Mouse (Mus musculus) hindbrain, postnatal 0 days (tissue): ENCODE measurements around the gene Rasal1. TPM values are rescaled to one million over a fixed set of nuclear protein-coding genes. Genes with fewer than 3 reads are reported as not detected.
A peak's percentile ranks its signal among the peaks of the same experiment; 100 is the strongest.

ENCODE experiments used
- ATAC-seq: fragments of 200-750 bp; cut with Nextera tagmentation; 2 replicates; pipeline ENCODE4 v1.8.0; 2017; ENCODE audit warnings: mild to moderate bottlenecking, moderate TSS enrichment, moderate library complexity
- DNase-seq: peaks from one replicate; pipeline ENCODE4 v3.0.0-alpha.2; 2015; ENCODE audit warnings: low spot score
- H3K27ac ChIP-seq: fragments of 300-500 bp; sonication (generic); 2 replicates; pipeline ENCODE4 v1.5.1; 2014; ENCODE audit warnings: mild to moderate bottlenecking
- H3K27me3 ChIP-seq: fragments of 300-500 bp; sonication (generic); 2 replicates; pipeline ENCODE4 v1.6.1; 2014; ENCODE audit warnings: low read length, mixed read lengths; ENCODE audit not compliant: insufficient read depth
- H3K36me3 ChIP-seq: fragments of 300-500 bp; sonication (generic); 2 replicates; pipeline ENCODE4 v1.6.1; 2014; ENCODE audit warnings: low read length, mixed read lengths; ENCODE audit not compliant: insufficient read depth
- H3K4me1 ChIP-seq: fragments of 300-500 bp; sonication (generic); 2 replicates; pipeline ENCODE4 v1.6.1; 2014; ENCODE audit warnings: antibody characterized with exemption, low read length, mixed read lengths; ENCODE audit not compliant: insufficient read depth
- H3K4me2 ChIP-seq: fragments of 300-500 bp; sonication (generic); 2 replicates; pipeline ENCODE4 v1.6.1; 2014; ENCODE audit warnings: low read depth, mild to moderate bottlenecking, low read length, moderate library complexity, mixed read lengths
- H3K4me3 ChIP-seq: fragments of 300-500 bp; sonication (generic); 2 replicates; pipeline ENCODE4 v1.5.1; 2014; ENCODE audit warnings: low read length
- H3K9ac ChIP-seq: fragments of 300-500 bp; sonication (generic); replicated peaks from 2 replicates; pipeline ENCODE4 v1.6.1; 2014; ENCODE audit warnings: mild to moderate bottlenecking, low read length, moderate library complexity, mixed read lengths
- H3K9me3 ChIP-seq: fragments of 300-500 bp; sonication (generic); 2 replicates; pipeline ENCODE4 v1.6.1; 2016; ENCODE audit warnings: low read length, mixed read lengths
- CTCF ChIP-seq: IDR thresholded peaks from 2 replicates; pipeline ENCODE4 v1.5.1; 2016; ENCODE audit warnings: antibody characterized with exemption, control low read depth, low read depth
- WGBS: fragments of 180-500 bp; shearing (Covaris S2); extraction: QIAGEN DNeasy Blood & Tissue Kit; methylation state at CpG from one replicate; pipeline ENCODE4 v1.1.7; 2014; 5-methylcytosine and 5-hydroxymethylcytosine counted together
- polyA plus RNA-seq: library from polyadenylated mRNA; unstranded; fragments of >200 nt; fragmentation: Nextera tagmentation; extraction: Ambion mirVana; gene quantifications from 2 replicates; pipeline ENCODE4 v1.2.1, GENCODE M21; 2015
- total RNA-seq: library from RNA; depleted of rRNA; stranded (reverse); fragments of >200 nt; gene quantifications from 2 replicates; pipeline ENCODE4 v1.2.3, GENCODE M21; 2014

The Rasal1 gene
- total and polyA plus RNA-seq, 2 experiments from 2014 or later: 4.7 to 8.2 TPM

DNA sequence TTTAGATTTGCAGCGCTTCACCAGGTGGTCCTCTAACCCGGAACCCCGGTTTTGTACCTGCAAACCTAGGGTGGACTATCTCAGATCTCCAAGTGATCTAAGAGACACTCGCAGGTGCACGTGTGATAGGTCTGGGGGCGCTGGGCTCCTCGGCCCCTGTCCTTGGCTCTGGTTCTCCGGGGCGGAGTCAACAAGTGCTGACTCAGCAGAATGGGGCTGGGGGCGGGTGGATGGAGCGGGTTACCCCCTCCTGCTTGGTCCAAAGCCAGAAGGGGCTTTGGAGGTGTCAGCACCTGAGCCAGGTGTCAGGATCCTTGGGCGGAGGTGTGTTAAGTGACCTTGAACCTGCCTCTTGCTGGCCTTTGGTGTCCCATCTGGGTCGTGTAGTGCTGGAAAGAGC is 1.3 kb downstream of the Rasal1 start:
- no peaks in the 10 kb centered on the region for H3K36me3 ChIP-seq
- H3K4me3 ChIP-seq: no peak overlapping the region
- no peak overlapping the region for H3K9ac ChIP-seq
- 32% methylated on average over 13 of the region's 13 CpGs for WGBS
- ATAC-seq (no peak), DNase-seq (no peak)
- peaks cover 16% of the 10 kb centered on the region for H3K27me3 ChIP-seq
- H3K4me2 ChIP-seq: peak overlapping the region; percentile 48; the same call in 1 of the 2 replicates
- no peak overlapping the region for H3K27ac ChIP-seq
- no peaks in the 10 kb centered on the region; the same call in 1 of the 2 replicates for H3K4me1 ChIP-seq
- TF ChIP-seq CTCF: no peak
- no peaks in the 10 kb centered on the region for H3K9me3 ChIP-seq

DNA sequence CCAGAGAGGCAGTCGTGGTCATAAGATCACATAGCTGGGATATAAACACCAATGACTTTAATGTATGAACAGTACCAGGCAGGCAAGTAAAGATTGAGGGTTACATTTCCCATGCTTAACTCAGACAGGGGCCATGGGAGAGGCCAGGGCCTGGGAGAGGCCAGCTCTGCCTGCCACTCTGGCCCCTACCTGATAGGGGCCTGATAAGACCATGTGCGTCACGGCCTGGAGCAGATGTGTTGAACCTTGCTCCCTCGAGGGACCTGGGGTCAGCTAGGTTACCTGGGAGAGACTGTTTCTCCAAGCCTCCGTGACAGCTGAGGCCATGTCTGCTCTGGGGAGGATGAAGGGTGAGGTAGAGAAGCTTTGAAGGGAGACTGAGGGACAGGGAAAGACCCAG is 2.6 kb downstream of the Rasal1 start:
- 85% methylated on average over 5 of the region's 5 CpGs for WGBS
- peaks cover 16% of the 10 kb centered on the region for H3K27me3 ChIP-seq

DNA sequence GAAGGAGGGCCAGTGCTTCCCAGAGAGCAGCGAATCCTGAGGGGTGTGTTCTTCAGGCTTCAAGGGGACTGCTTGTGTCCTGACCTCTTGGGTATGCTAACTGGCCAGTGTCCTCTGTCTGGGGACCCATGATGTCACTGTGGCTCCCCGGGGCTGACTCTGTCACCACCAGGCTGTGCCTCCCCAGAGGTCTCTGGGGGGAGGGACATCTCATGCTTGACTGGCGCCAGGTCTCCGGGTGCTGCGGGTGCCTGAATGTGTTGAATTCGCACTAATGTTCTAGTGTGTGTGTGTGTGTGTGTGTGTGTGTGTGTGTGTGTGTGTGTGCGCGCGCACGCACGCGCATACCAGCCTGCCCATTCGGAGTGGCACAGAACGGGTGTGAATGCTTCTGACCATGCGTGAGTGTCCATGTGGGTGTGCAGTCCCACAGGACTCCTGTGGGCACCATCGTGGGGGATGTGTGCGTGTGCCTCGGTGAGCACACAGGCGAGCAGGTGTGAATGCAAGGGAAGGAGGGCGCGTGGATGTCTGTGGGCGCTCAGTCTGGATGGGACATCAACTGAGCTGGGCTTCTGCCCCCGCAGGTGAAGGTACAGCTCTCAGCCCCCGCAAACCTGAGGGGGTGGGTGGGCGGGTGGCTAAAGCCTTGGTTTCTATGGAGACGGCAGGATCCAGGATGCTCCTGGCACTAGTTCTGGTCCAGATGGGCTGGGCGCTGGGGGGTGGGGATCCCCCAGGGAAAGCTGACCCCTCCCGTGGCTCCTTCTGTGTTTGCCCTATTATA is 4.5 kb downstream of the Rasal1 start:
- H3K4me1 ChIP-seq: no peaks in the 10 kb centered on the region; the same call in 1 of the 2 replicates
- 75% methylated on average over 28 of the region's 28 CpGs for WGBS
- ATAC-seq (no peak), DNase-seq (no peak)
- H3K4me3 ChIP-seq: no peak overlapping the region
- TF ChIP-seq CTCF: no peak
- H3K9ac ChIP-seq: no peak overlapping the region
- no peak overlapping the region for H3K27ac ChIP-seq
- H3K9me3 ChIP-seq: no peaks in the 10 kb centered on the region
- no peaks in the 10 kb centered on the region for H3K36me3 ChIP-seq
- no peak overlapping the region for H3K4me2 ChIP-seq
- H3K27me3 ChIP-seq: peaks cover 16% of the 10 kb centered on the region

More for the DNA sequence above, 2.6 kb downstream of the Rasal1 start:
- Histone ChIP-seq H3K4me1 (no peaks in the 10 kb centered on the region; the same call in 1 of the 2 replicates), H3K9me3 (no peaks in the 10 kb centered on the region), H3K9ac (no peak overlapping the region), H3K4me2 (no peak overlapping the region), H3K36me3 (no peaks in the 10 kb centered on the region), H3K27ac (no peak overlapping the region), H3K4me3 (no peak overlapping the region)
- no peak for ATAC-seq
- no peak for TF ChIP-seq CTCF
- DNase-seq: no peak

DNA sequence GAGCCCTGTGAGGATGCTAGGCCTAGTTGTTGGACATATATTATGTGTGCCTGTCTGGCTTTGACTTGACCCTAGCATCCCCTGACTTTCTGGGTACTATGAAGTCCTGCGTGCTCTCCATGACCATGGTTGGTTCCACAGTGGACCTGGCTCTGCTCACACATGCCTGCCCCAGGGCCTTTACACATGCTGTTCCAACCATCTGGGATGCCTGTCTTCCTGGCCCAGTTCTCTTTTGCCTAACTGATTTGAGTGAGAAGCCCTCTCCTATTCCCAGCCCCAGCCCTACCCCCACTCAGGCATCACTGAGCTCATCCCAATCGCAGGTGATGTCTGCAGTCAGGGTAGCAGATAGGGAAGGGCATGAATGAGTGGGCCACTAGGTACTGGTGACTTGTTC is 5.3 kb downstream of the Rasal1 start:
- H3K27ac ChIP-seq: no peak overlapping the region
- DNase-seq (no peak), ATAC-seq (no peak)

DNA sequence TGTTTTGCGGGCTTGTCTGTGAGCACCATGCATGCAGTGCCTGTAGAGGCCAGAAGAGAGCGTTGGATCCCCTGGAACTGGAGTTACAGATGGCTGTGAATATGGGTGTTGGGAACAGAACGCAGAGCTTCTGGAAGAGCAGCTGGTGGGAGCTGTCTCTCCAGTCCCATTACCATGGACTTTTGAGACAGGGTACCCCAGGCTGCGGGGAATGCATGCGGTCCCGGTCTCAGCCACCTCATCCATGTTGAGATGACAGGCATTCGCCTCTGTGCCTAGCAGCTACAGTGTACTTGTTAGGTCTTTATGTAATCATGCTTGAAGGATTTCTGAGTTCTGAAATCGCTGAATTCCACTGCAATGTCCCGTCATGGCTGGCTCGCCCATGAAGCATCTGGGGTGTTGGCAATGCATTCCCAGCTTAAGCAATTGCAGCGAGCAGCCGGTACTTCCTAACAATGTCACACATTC is 7.7 kb downstream of the Rasal1 start:
- H3K4me1 ChIP-seq: no peaks in the 10 kb centered on the region
- no peaks in the 10 kb centered on the region for H3K36me3 ChIP-seq
- H3K27ac ChIP-seq: no peak overlapping the region
- 80% methylated on average over 12 of the region's 12 CpGs for WGBS
- peak; percentile 25; the same call in 1 of the 2 replicates for TF ChIP-seq CTCF
- H3K4me3 ChIP-seq: no peak overlapping the region
- no peak overlapping the region for H3K4me2 ChIP-seq
- H3K9me3 ChIP-seq: no peaks in the 10 kb centered on the region
- DNase-seq: no peak
- no peak for ATAC-seq
- no peak overlapping the region for H3K9ac ChIP-seq
- H3K27me3 ChIP-seq: no peaks in the 10 kb centered on the region

More for the DNA sequence above, 5.3 kb downstream of the Rasal1 start:
- H3K36me3 ChIP-seq: no peaks in the 10 kb centered on the region
- no peaks in the 10 kb centered on the region; the same call in 1 of the 2 replicates for H3K4me1 ChIP-seq
- H3K4me3 ChIP-seq: no peak overlapping the region
- WGBS: 88% methylated on average over 2 of the region's 2 CpGs
- H3K9ac ChIP-seq: no peak overlapping the region
- no peaks in the 10 kb centered on the region for H3K9me3 ChIP-seq
- peaks cover 14% of the 10 kb centered on the region for H3K27me3 ChIP-seq
- no peak for TF ChIP-seq CTCF
- no peak overlapping the region for H3K4me2 ChIP-seq

DNA sequence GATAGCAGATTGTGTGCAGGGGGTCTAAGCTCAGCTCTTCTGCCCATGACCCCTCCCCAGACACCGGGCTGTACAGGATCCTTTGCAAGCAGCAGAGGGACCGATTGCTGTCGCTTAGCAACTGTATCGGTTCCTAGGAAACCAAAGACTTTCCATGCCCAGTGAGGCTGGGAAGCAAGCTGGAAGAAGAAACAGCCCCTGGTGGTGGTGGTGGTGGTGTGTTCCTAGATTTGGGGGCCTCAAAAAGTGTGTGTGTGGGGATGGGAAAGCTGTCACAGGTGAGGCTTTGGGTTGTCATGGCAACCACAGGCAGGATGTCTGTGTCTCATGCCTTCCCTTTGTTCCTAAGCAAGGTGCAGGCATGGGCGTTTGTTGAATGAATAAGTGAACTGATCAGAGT is 12.2 kb downstream of the Rasal1 start:
- Histone ChIP-seq H3K27ac (peak overlapping the region; percentile 70), H3K4me2 (no peak overlapping the region), H3K27me3 (no peaks in the 10 kb centered on the region), H3K9ac (no peak overlapping the region; the same call in 1 of the 2 replicates), H3K4me3 (no peak overlapping the region), H3K4me1 (no peaks in the 10 kb centered on the region), H3K36me3 (no peaks in the 10 kb centered on the region), H3K9me3 (no peaks in the 10 kb centered on the region)
- 15% methylated on average over 5 of the region's 5 CpGs for WGBS
- DNase-seq (peak; percentile 83), ATAC-seq (peak; percentile 81)
- TF ChIP-seq CTCF: peak; percentile 65

DNA sequence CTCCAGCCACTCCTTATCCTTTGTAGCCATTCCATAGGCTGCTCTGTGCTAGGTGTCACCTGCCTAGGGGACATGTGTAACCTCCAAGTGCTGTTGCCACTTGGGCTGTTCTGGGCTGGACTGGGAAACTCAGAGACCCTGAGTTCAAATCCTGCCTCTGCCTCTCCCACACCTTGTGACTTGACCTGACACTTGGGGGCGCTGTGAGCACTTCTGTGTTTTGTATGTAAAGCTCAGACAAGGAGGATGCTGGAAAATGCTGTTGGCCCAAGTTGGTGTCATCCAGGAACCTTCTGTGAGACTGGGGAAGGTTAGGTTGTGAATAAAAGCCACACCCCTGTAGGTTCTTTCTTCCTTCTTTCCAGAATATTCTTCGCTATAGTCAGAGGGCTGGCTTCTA is 16.3 kb downstream of the Rasal1 start:
- 61% methylated on average over 2 of the region's 2 CpGs for WGBS
- no peak for ATAC-seq

More for the DNA sequence above, 16.3 kb downstream of the Rasal1 start:
- DNase-seq: no peak
- Histone ChIP-seq H3K4me1 (no peaks in the 10 kb centered on the region), H3K9ac (no peak overlapping the region), H3K27me3 (no peaks in the 10 kb centered on the region), H3K4me2 (no peak overlapping the region), H3K36me3 (no peaks in the 10 kb centered on the region), H3K9me3 (no peaks in the 10 kb centered on the region), H3K27ac (no peak overlapping the region), H3K4me3 (no peak overlapping the region)
- TF ChIP-seq CTCF: 0 out of 2 replicates have a peak, but pooled peaks have one; percentile 15
